Mouse (Mus musculus): Measurements from ENCODE around the gene Gm17175.
"Not testable (repeated sequence)": the region's sequence is repeated elsewhere in the genome, so short reads cannot be mapped to it uniquely, and the experiment has no call there.

The Gm17175 gene

DNA sequence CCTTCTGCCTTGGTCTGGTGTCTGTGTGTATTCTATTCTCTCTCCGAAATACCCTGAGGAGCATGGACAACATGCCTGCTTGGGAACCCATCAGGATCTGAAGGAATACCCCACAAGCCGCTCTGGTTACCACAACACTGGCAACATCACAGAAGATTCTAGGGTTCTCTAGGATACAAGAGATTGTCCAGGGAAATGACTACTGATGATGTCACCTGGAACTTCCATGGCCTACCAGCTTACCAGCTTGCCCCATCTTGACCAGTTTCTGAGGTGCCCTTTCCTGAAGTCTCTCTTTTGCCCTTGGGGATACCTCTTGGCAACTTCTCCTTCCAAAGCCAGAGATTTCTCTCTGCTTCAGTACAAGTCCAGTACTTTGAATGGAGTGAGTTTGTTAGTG, at the start of gene Gm17175:
Gene Gm17175 (minus strand): TSS at position 101 of the 400 bp plus-strand sequence.
- DNase-seq (ENCODE audit: low spot score): not testable (repeated sequence)

- DNase-seq (ENCODE audit: low spot score): no peak
Measured at GRCm38 (mm10) chr14:51611210-51611609, 37.3 kb upstream of the Gm17175 start, which contains the start of gene Gm17078. Gene Gm17078, minus strand, starts transcription at chr14:51611310.

DNA sequence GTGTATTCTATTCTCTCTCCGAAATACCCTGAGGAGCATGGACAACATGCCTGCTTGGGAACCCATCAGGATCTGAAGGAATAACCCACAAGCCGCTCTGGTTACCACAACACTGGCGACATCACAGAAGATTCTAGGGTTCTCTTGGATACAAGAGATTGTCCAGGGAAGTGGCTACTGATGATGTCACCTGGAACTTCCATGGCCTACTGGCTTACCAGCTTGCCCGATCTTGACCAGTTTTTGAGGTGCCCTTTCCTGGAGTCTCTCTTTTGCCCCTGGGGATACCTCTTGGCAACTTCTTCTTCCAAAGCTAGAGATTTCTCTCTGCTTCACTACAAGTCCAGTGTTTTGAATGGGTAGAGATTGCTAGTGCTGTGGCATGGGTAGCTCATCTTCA, 18.2 kb upstream of the Gm17175 start, which contains the start of gene Gm17174:
Gene Gm17174 (minus strand): TSS at position 101 of the 400 bp plus-strand sequence.
- DNase-seq (ENCODE audit: low spot score): not testable (repeated sequence)

- DNase-seq (ENCODE audit: low spot score): no peak
Measured at GRCm38 (mm10) chr14:51552490-51552889, 21.4 kb downstream of the Gm17175 start, which contains the start of gene Gm5622. Gene Gm5622, plus strand, starts transcription at chr14:51552790.
